Mouse (Mus musculus): ENCODE measurements around the gene Cyp2c50.
"Not testable (repeated sequence)": the region's sequence is repeated elsewhere in the genome, so short reads cannot be mapped to it uniquely, and the experiment has no call there.

Gene Cyp2c50

DNA sequence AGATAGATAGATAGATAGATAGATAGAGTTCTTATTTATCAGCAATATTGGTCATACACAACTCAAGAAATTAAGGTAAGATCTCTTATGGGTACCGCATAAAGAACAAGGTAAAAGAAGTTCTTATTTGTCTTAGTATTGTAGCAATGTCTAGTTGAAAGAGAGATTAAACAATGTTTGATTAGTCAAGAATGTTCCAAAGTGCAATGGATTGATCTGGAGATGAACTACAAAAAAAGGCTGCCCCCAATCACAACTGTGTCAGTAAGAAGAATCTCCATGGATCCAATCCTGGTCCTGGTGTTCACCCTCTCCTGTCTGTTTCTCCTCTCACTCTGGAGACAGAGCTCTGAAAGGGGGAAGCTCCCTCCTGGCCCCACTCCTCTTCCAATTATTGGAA is at the start of gene Cyp2c50:
Gene Cyp2c50, plus strand, starts transcription at position 268 of the 400 bp plus-strand sequence.
- not testable (repeated sequence) for DNase-seq (ENCODE audit: low spot score in 2 of 2)

- DNase-seq (ENCODE audit: low spot score in 2 of 2), result no peak
These were observed 15.8 kb upstream of the Cyp2c50 start, which contains the start of gene Cyp2c54 for GRCm38 (mm10) chr19:40073701-40074100. Cyp2c54 (minus strand) TSS chr19:40073827.

GRCm38 (mm10) chr19:40088381-40088780 is 1.1 kb upstream of the Cyp2c50 start:
- no peak for DNase-seq (ENCODE audit: low spot score in 2 of 2)

DNA sequence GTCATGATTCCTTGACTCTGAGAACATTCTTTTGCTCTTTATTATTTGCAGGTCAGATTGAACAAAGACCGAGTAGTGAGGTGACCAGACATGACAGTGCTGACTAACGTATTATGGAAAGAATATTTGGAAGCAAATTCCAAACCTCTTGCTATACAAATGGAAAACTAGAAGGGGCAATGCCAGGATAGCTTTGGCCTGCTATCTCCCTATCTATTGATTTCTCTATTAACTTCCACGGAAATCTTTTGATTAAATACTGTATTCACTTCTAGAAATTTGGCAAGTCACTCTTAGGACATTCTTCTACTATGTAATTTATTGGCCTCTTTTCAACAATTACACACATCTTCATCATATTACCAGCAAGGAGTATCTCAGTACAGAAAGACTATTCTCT is 1.6 kb downstream of the Cyp2c50 start:
- no peak for DNase-seq (ENCODE audit: low spot score in 2 of 2)

DNA sequence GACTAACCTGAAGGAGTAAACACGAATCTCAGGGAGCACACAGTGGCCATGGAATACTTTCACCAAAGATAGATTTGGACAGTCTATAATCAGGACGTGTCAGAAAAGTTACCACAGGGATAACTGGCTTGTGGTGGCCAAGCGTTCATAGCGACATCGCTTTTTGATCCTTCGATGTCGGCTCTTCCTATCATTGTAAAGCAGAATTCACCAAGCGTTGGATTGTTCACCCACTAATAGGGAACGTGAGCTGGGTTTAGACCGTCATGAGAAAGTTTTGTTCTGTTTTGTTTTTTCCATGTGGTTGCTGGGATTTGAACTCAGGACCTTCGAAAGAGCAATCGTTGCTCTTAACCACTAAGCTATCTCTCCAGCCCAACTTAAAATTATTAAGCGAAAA is 30.1 kb downstream of the Cyp2c50 start:
- not testable (repeated sequence) for DNase-seq (ENCODE audit: low spot score in 2 of 2)

DNA sequence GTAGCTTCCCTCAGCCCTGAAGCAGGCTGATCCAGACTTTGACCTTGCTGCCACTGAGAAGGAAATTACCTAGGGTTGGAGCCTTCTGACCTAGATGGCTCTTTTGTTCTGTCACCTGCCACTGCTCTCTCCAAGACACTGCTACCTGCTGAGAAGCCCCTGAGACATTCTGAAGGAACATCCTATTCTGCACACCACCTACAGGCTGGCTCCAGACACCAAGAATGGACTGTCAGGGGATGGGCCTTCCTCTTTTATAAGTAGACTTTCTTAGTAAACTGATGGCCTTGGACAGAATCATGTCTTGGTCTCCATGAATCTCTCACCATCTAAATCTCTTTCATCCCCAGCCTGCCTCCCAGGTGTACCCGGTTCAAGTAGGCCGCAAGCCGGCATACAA is 35.7 kb downstream of the Cyp2c50 start:
- DNase-seq (ENCODE audit: low spot score in 2 of 2), result not testable (repeated sequence)

- DNase-seq (ENCODE audit: low spot score in 2 of 2), result not testable (repeated sequence)
These were observed 37.5 kb downstream of the Cyp2c50 start for GRCm38 (mm10) chr19:40126996-40127395.

All from spleen, postnatal 14 days (tissue).